In genomic region chr19:56555972-56556371, GRCm38 (mm10) we compare ENCODE assay signal across 14 mouse cellular contexts. TPM values are rescaled to one million over a fixed set of nuclear protein-coding genes. Genes with fewer than 3 reads are reported as not detected.
DNase-seq lines count a peak whose midpoint lies in the region; ATAC-seq and TF ChIP-seq lines count a peak whose summit lies in the region.
"Had no signal": no experiment of that assay in that cellular context is flagged by ENCODE, and none has a peak within 500 bp of the region (broad histone marks: within the 10 kb centered on the region; RNA-seq: fewer than 3 reads in every experiment).

No protein-coding gene starts in this region.

- no peak for TF ChIP-seq CTCF in liver, adult 2 months (IDR thresholded peaks at IDR 0.05; ENCODE audit: low read depth, low read length)

- no peak for TF ChIP-seq POLR2A in liver, adult 2 months (IDR thresholded peaks at IDR 0.05; ENCODE audit: extremely low read depth, insufficient read depth, low read length)

- DNase-seq in liver, adult 2 months (ENCODE audit: extremely low read depth, low read depth, low spot score), result peak; percentile 37
- DNase-seq in liver, result no peak
- peak; percentile 36 for DNase-seq in adipocyte (ENCODE audit: low spot score)
- no peak for DNase-seq in urinary bladder, postnatal 10 days (ENCODE audit: low spot score)
- DNase-seq in forebrain, embryonic 11.5 days (ENCODE audit: low spot score), result no peak
- DNase-seq: cerebellum, adult 8-10 months; thymus, postnatal 4 days had no signal

- H3K4me2 ChIP-seq in heart, embryonic 13.5 days, result no peak overlapping the region
- H3K4me2 ChIP-seq in forebrain, embryonic 11.5 days (ENCODE audit: low read depth, low read length, severe bottlenecking), result no peak overlapping the region
- H3K4me2 ChIP-seq: embryonic facial prominence, embryonic 12.5 days had no signal

- H3K4me1 ChIP-seq in liver, adult 2 months (ENCODE audit: control insufficient read depth, insufficient read depth, low read length), result no peaks in the 10 kb centered on the region
- H3K4me1 ChIP-seq in heart, embryonic 13.5 days, result peaks cover 26% of the 10 kb centered on the region
- no peaks in the 10 kb centered on the region for H3K4me1 ChIP-seq in forebrain, embryonic 11.5 days (replicated peaks; ENCODE audit: control insufficient read depth, insufficient read depth, low read length)
- H3K4me1 ChIP-seq: embryonic facial prominence, embryonic 12.5 days had no signal

- H3K9me3 ChIP-seq in heart, embryonic 13.5 days, result no peaks in the 10 kb centered on the region
- H3K9me3 ChIP-seq in forebrain, embryonic 11.5 days (ENCODE audit: control insufficient read depth, low read length), result no peaks in the 10 kb centered on the region
- H3K9me3 ChIP-seq: embryonic facial prominence, embryonic 12.5 days had no signal

- 29% methylated on average over 5 of the region's 5 CpGs for WGBS in liver, adult 2 months
- 31% methylated on average over 5 of the region's 5 CpGs for WGBS in heart, embryonic 13.5 days
- WGBS in forebrain, embryonic 11.5 days, result 91% methylated on average over 5 of the region's 5 CpGs

- peaks cover 19% of the 10 kb centered on the region for H3K79me2 ChIP-seq in liver, adult 2 months (ENCODE audit: control insufficient read depth, insufficient read depth, low read length)

- ATAC-seq in heart, embryonic 13.5 days (ENCODE audit: extremely low read depth, insufficient number of reproducible peaks, low FRiP score, low TSS enrichment), result no peak
- ATAC-seq in monocyte, adult 5-6 weeks (replicated peaks; ENCODE audit: insufficient number of reproducible peaks, low FRiP score, low TSS enrichment, poor library complexity, severe bottlenecking), result peak; percentile 87
- ATAC-seq in cerebellum, adult (ENCODE audit: insufficient number of reproducible peaks, low FRiP score, low TSS enrichment), result no peak
- ATAC-seq in forebrain, embryonic 11.5 days (replicated peaks; ENCODE audit: low FRiP score), result no peak
- ATAC-seq: forebrain, embryonic 16.5 days had no signal

- no peaks in the 10 kb centered on the region for H3K27me3 ChIP-seq in liver, adult 2 months (ENCODE audit: control insufficient read depth, insufficient read depth, low read length)
- no peaks in the 10 kb centered on the region for H3K27me3 ChIP-seq in heart, embryonic 13.5 days (replicated peaks)
- no peaks in the 10 kb centered on the region for H3K27me3 ChIP-seq in forebrain, embryonic 11.5 days (ENCODE audit: control insufficient read depth, insufficient read depth, low read length)
- H3K27me3 ChIP-seq: embryonic facial prominence, embryonic 12.5 days had no signal

- H3K4me3 ChIP-seq in liver, adult 2 months (ENCODE audit: insufficient read depth, low read depth, low read length), result no peak overlapping the region
- no peak overlapping the region for H3K4me3 ChIP-seq in heart, embryonic 13.5 days
- H3K4me3 ChIP-seq in forebrain, embryonic 11.5 days (ENCODE audit: low read depth, low read length), result no peak overlapping the region
- H3K4me3 ChIP-seq: embryonic facial prominence, embryonic 12.5 days; left cerebral cortex, adult 2 months had no signal

- no peak overlapping the region for H3K9ac ChIP-seq in liver, adult 2 months (ENCODE audit: low read depth, low read length)
- H3K9ac ChIP-seq in heart, embryonic 13.5 days, result no peak overlapping the region
- H3K9ac ChIP-seq in forebrain, embryonic 11.5 days (ENCODE audit: low read length), result no peak overlapping the region
- H3K9ac ChIP-seq: embryonic facial prominence, embryonic 12.5 days had no signal

- no peak overlapping the region for H3K27ac ChIP-seq in liver, adult 2 months (replicated peaks; ENCODE audit: insufficient read depth, low read depth, low read length)
- H3K27ac ChIP-seq in heart, embryonic 13.5 days (replicated peaks), result peak overlapping the region; percentile 51
- H3K27ac ChIP-seq in forebrain, embryonic 11.5 days (ENCODE audit: low read depth, low read length), result no peak overlapping the region
- H3K27ac ChIP-seq: embryonic facial prominence, embryonic 12.5 days; kidney, postnatal 0 days; left cerebral cortex, adult 2 months had no signal

- peaks cover 20% of the 10 kb centered on the region; the same call in 1 of the 2 replicates for H3K36me3 ChIP-seq in liver, adult 2 months (ENCODE audit: control insufficient read depth, insufficient read depth, low read length)
- peaks cover 57% of the 10 kb centered on the region for H3K36me3 ChIP-seq in heart, embryonic 13.5 days
- H3K36me3 ChIP-seq in forebrain, embryonic 11.5 days (ENCODE audit: control insufficient read depth, insufficient read depth, low read length), result peaks cover 13% of the 10 kb centered on the region

RNA-seq across cellular contexts. Expression of gene Nhlrc2, which starts 7.9 kb away (rescaled TPM):
- 11.9 and 12.6 TPM in 2 replicates for total RNA-seq in liver, adult 2 months (2014; rRNA removed)
- polyA plus RNA-seq in liver, adult 2 months (2012; rRNA removed), result 3.8 and 3.9 TPM in 2 replicates
- polyA plus RNA-seq in heart, embryonic 13.5 days (2015; fragmentation: Nextera tagmentation; extraction: Ambion mirVana), result 12.5 and 12.8 TPM in 2 replicates
- 20.5 to 39.8 TPM (median 25.3 TPM) in 3 replicates for total RNA-seq in monocyte, adult 5-6 weeks (2017)
- 16.9 and 19.0 TPM in 2 replicates for polyA plus RNA-seq in forebrain, embryonic 11.5 days (2014; fragmentation: Nextera tagmentation; extraction: Ambion mirVana)

RNA-seq across cellular contexts. Expression of gene Dclre1a, which starts 8.0 kb away (rescaled TPM):
- total RNA-seq in liver, adult 2 months (2014; rRNA removed), result 12.1 and 13.5 TPM in 2 replicates
- polyA plus RNA-seq in liver, adult 2 months (2012; rRNA removed), result 3.1 and 3.3 TPM in 2 replicates
- polyA plus RNA-seq in heart, embryonic 13.5 days (2015; fragmentation: Nextera tagmentation; extraction: Ambion mirVana), result 11.2 and 12.1 TPM in 2 replicates
- 6.1 to 14.0 TPM (median 8.7 TPM) in 3 replicates for total RNA-seq in monocyte, adult 5-6 weeks (2017)
- 16.9 and 18.2 TPM in 2 replicates for polyA plus RNA-seq in forebrain, embryonic 11.5 days (2014; fragmentation: Nextera tagmentation; extraction: Ambion mirVana)

Comparison
In these comparisons a context has a peak if more than half of its experiments do, and no peak if none do; other contexts are left out.
1. DNase-seq: peak in liver, adult 2 months (single experiment) and adipocyte (single experiment); none in liver (single experiment), urinary bladder, postnatal 10 days (single experiment) and forebrain, embryonic 11.5 days (single experiment).